Mouse (Mus musculus): Measurements from ENCODE around the gene Mospd1. TPM values are rescaled to one million over a fixed set of nuclear protein-coding genes. Genes with fewer than 3 reads are reported as not detected.

Gene Mospd1
- polyA plus RNA-seq, 2 experiments: 10.6 to 39.7 TPM

DNA sequence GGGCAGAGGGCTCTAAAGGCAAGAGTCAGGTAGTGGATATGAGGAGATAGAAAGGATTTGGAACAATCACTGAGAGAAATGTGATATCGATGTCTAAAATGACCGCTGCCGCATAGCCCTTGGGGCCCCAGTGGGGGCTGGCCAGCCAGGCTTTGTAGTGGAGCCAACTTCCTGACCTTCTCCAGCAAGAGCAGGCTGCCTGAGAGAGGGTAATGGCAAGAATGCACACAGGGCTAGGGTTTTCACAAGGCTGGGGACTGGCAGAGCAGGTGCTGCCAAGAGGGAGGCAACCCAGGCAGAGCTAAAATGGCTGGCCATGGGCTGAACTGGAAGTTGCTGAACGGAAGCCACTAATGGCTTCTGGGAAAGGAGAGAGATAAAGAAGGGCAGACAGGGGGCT is 49.2 kb downstream of the Mospd1 start:
- Histone ChIP-seq H3K4me1 (replicated peaks; ENCODE audit: control insufficient read depth in 2 of 2, insufficient read depth in 2 of 2, low read length in 1 of 2) (no peaks in the 10 kb centered on the region), H3K4me3 (ENCODE audit: insufficient read depth in 1 of 2, low read depth in 2 of 2, low read length in 2 of 2) (no peak overlapping the region), H3K9me3 (ENCODE audit: control insufficient read depth, low read length) (no peaks in the 10 kb centered on the region), H3K4me2 (ENCODE audit: low read depth) (no peak overlapping the region), H3K27ac (no peak overlapping the region), H3K36me3 (replicated peaks; ENCODE audit: control insufficient read depth, insufficient read depth, low read depth) (no peaks in the 10 kb centered on the region), H3K27me3 (ENCODE audit: control insufficient read depth, insufficient read depth, low read length) (no peaks in the 10 kb centered on the region), H3K9ac (replicated peaks) (no peak overlapping the region)
- DNase-seq (ENCODE audit: low read depth in 3 of 3, low spot score in 3 of 3) (no peak), ATAC-seq (ENCODE audit: insufficient read depth) (no peak)
- TF ChIP-seq EP300 (IDR thresholded peaks at IDR 0.05; ENCODE audit: low read depth) (no peak), CTCF (IDR thresholded peaks at IDR 0.05; ENCODE audit: low read depth) (no peak)
- WGBS (ENCODE audit: insufficient replicate concordance): 66% methylated on average over 4 of the region's 4 CpGs

DNA sequence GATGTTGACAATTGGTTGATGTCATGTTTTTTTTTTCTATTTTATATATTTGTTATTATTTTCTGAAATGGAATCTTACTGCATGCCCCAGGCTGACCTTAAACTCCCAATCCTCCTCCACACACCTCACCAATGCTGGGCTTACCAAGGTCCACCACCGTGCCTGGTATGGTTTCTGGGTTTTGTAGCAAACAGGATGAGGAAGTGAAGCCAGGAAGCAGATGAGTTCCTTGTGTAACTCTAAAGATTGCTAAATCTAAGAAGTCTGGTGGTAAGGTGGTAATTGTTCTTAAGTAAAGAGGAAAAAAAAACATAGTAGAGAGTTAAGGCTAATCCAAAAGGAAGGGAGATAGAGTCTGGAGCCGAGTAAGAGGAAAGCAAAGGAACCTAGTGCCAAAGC is 49.7 kb downstream of the Mospd1 start:
- no peaks in the 10 kb centered on the region for H3K36me3 ChIP-seq (replicated peaks; ENCODE audit: control insufficient read depth, insufficient read depth, low read depth)
- H3K4me3 ChIP-seq (ENCODE audit: insufficient read depth in 1 of 2, low read depth in 2 of 2, low read length in 2 of 2): no peak overlapping the region
- TF ChIP-seq EP300 (IDR thresholded peaks at IDR 0.05; ENCODE audit: low read depth): no peak
- TF ChIP-seq CTCF (IDR thresholded peaks at IDR 0.05; ENCODE audit: low read depth): no peak
- no peaks in the 10 kb centered on the region for H3K4me1 ChIP-seq (replicated peaks; ENCODE audit: control insufficient read depth in 2 of 2, insufficient read depth in 2 of 2, low read length in 1 of 2)
- ATAC-seq (ENCODE audit: insufficient read depth) (no peak), DNase-seq (ENCODE audit: low read depth in 3 of 3, low spot score in 3 of 3) (no peak)
- WGBS (ENCODE audit: insufficient replicate concordance): 9% methylated on average over 2 of the region's 2 CpGs
- H3K4me2 ChIP-seq (ENCODE audit: low read depth): no peak overlapping the region
- no peak overlapping the region for H3K27ac ChIP-seq
- H3K9ac ChIP-seq (replicated peaks): no peak overlapping the region
- no peaks in the 10 kb centered on the region for H3K27me3 ChIP-seq (ENCODE audit: control insufficient read depth, insufficient read depth, low read length)
- H3K9me3 ChIP-seq (ENCODE audit: control insufficient read depth, low read length): no peaks in the 10 kb centered on the region

Other genes starting within 250 kb of the Mospd1 start
- 0.81 and 1.0 TPM in 2 replicates for gene Plac1, start 130.4 kb downstream of the Mospd1 start, polyA plus RNA-seq (2012; rRNA removed)
- gene Plac1, start 130.4 kb downstream of the Mospd1 start, polyA plus RNA-seq (2014; fragmentation: Nextera tagmentation; extraction: Ambion mirVana): 1.3 and 1.5 TPM in 2 replicates
- gene Fam122b, start 100.7 kb downstream of the Mospd1 start, polyA plus RNA-seq (2012; rRNA removed): 5.7 and 5.8 TPM in 2 replicates
- gene Fam122b, start 100.7 kb downstream of the Mospd1 start, polyA plus RNA-seq (2014; fragmentation: Nextera tagmentation; extraction: Ambion mirVana): 5.6 and 6.2 TPM in 2 replicates
- gene Fam122c, start 97.1 kb downstream of the Mospd1 start, polyA plus RNA-seq (2012; rRNA removed): not detected in 2 replicates
- gene Fam122c, start 97.1 kb downstream of the Mospd1 start, polyA plus RNA-seq (2014; fragmentation: Nextera tagmentation; extraction: Ambion mirVana): not detected in 2 replicates
- not detected in 2 replicates for gene Etd, start 64.4 kb upstream of the Mospd1 start, polyA plus RNA-seq (2012; rRNA removed)
- not detected in 2 replicates for gene Etd, start 64.4 kb upstream of the Mospd1 start, polyA plus RNA-seq (2014; fragmentation: Nextera tagmentation; extraction: Ambion mirVana)
- gene Rtl8c, start 237.5 kb upstream of the Mospd1 start, polyA plus RNA-seq (2012; rRNA removed): 0.41 and 1.2 TPM in 2 replicates
- 1.4 and 1.9 TPM in 2 replicates for gene Rtl8c, start 237.5 kb upstream of the Mospd1 start, polyA plus RNA-seq (2014; fragmentation: Nextera tagmentation; extraction: Ambion mirVana)
- gene Gm14597, start 238.5 kb upstream of the Mospd1 start, polyA plus RNA-seq (2012; rRNA removed): not detected in 2 replicates
- not detected in 2 replicates for gene Gm14597, start 238.5 kb upstream of the Mospd1 start, polyA plus RNA-seq (2014; fragmentation: Nextera tagmentation; extraction: Ambion mirVana)